Mouse (Mus musculus) bone marrow macrophage, adult 2 months (primary cell): ENCODE results near the gene Prickle2.

Experiments
- CTCF ChIP-seq: IDR thresholded peaks from 2 replicates; pipeline ENCODE4 v1.5.1; 2012; ENCODE audit warnings: low read depth, mild to moderate bottlenecking, low read length, moderate library complexity
- POLR2A ChIP-seq: IDR thresholded peaks from 2 replicates; pipeline ENCODE4 v1.6.1; 2012; ENCODE audit warnings: mild to moderate bottlenecking, low read depth, low read length, borderline replicate concordance

DNA sequence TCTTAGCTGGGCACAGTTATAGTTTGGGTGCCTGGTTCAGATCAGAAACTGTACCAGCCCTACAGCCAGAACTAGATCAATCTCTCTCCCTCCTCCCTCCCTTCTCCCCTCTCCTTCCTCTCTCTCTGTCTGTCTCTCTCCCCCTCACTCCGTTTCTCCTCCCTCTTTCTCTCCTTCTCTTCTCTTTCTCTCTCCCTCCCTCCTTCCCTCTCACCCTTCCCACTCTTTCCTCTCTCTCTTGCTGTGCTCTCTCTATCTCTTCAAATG, 224.3 kb downstream of the Prickle2 start:
- TF ChIP-seq CTCF (no peak), POLR2A (no peak)
